Mouse (Mus musculus) neural tube, embryonic 12.5 days (tissue): Measurements from ENCODE around the gene Ptpre. TPM values are rescaled to one million over a fixed set of nuclear protein-coding genes. Genes with fewer than 3 reads are reported as not detected.
A peak's percentile ranks its signal among the peaks of the same experiment; 100 is the strongest.

Source experiments
- ATAC-seq: fragments of 200-750 bp; cut with Nextera tagmentation; 2 replicates; pipeline ENCODE4 v1.8.0; 2017; ENCODE audit warnings: low read depth, mild to moderate bottlenecking, moderate TSS enrichment, moderate library complexity; ENCODE audit not compliant: low FRiP score
- H3K27ac ChIP-seq: fragments of 300-500 bp; sonication (generic); 2 replicates; pipeline ENCODE4 v1.5.1; 2016
- H3K27me3 ChIP-seq: fragments of 300-500 bp; sonication (generic); replicated peaks from 2 replicates; pipeline ENCODE4 v1.6.1; 2016; ENCODE audit warnings: mild to moderate bottlenecking
- H3K36me3 ChIP-seq: fragments of 300-500 bp; sonication (generic); 2 replicates; pipeline ENCODE4 v1.6.1; 2016; ENCODE audit warnings: mild to moderate bottlenecking
- H3K4me1 ChIP-seq: fragments of 300-500 bp; sonication (generic); 2 replicates; pipeline ENCODE4 v1.6.1; 2016
- H3K4me2 ChIP-seq: fragments of 300-500 bp; sonication (generic); replicated peaks from 2 replicates; pipeline ENCODE4 v1.6.1; 2016; ENCODE audit warnings: mild to moderate bottlenecking
- H3K4me3 ChIP-seq: fragments of 300-500 bp; sonication (generic); 2 replicates; pipeline ENCODE4 v1.5.1; 2016
- H3K9ac ChIP-seq: fragments of 300-500 bp; sonication (generic); 2 replicates; pipeline ENCODE4 v1.6.1; 2016; ENCODE audit warnings: mild to moderate bottlenecking
- H3K9me3 ChIP-seq: fragments of 300-500 bp; sonication (generic); 2 replicates; pipeline ENCODE4 v1.6.1; 2016; ENCODE audit warnings: mild to moderate bottlenecking
- WGBS: fragments of 180-500 bp; shearing (Covaris S2); methylation state at CpG from one replicate; pipeline ENCODE4 v1.1.7; 2016; 5-methylcytosine and 5-hydroxymethylcytosine counted together
- polyA plus RNA-seq: library from polyadenylated mRNA; unstranded; fragments of >200 nt; fragmentation: Nextera tagmentation; extraction: Ambion mirVana; gene quantifications from 2 replicates; pipeline ENCODE4 v1.2.1, GENCODE M21; 2016

Ptpre gene
- polyA plus RNA-seq, 1 experiment from 2014 or later: 2.3 TPM

DNA sequence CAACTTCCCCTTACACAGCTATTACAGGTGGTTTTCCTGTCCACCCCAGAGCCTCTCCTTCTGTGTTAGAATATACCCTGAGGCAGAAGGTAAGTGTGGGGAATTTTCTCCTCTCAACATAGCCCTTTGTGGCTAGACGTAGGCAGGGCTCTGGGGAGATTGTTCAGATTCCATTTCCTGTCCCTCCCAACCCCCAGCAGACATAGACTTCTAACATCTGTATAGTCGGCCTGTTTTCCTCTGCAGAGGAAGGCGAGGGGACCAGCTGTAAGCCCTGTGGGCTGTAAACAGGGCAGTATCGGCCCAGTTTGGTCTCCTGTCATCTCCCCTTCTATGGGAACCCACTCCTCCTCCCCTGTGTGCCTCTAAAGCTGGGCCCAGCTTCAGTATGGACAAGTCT, 20.1 kb upstream of the Ptpre start:
- H3K4me2 ChIP-seq: no peak overlapping the region
- WGBS: 60% methylated on average over 4 of the region's 4 CpGs
- H3K27ac ChIP-seq: no peak overlapping the region
- H3K4me1 ChIP-seq: peaks cover 5% of the 10 kb centered on the region
- no peaks in the 10 kb centered on the region for H3K9me3 ChIP-seq
- no peak overlapping the region for H3K4me3 ChIP-seq
- no peaks in the 10 kb centered on the region for H3K27me3 ChIP-seq
- H3K9ac ChIP-seq: no peak overlapping the region
- ATAC-seq: no peak
- H3K36me3 ChIP-seq: no peaks in the 10 kb centered on the region

DNA sequence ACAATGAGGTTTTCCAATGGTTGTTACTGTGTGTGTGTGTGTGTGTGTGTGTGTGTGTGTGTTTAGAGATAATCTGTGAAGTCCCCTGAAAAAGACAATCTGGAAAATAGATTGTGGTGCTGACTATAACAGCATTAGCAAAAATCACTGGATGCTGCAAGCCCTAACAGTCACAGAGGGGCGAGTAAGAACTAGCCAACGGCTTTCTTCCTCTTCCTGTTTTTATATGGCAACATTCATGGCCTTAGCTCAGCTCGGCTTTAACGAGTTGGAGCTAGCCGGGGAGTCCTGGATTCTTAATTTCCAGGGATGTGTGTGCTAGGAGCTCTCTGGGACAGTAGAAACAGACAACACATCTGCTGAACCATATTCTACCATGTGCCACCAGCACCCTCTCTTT, 17.0 kb upstream of the Ptpre start:
- Histone ChIP-seq H3K4me1 (peaks cover 5% of the 10 kb centered on the region), H3K4me3 (no peak overlapping the region), H3K27me3 (no peaks in the 10 kb centered on the region), H3K36me3 (no peaks in the 10 kb centered on the region), H3K27ac (no peak overlapping the region), H3K9ac (no peak overlapping the region), H3K9me3 (no peaks in the 10 kb centered on the region), H3K4me2 (no peak overlapping the region)
- no peak for ATAC-seq
- 83% methylated on average over 5 of the region's 5 CpGs for WGBS

DNA sequence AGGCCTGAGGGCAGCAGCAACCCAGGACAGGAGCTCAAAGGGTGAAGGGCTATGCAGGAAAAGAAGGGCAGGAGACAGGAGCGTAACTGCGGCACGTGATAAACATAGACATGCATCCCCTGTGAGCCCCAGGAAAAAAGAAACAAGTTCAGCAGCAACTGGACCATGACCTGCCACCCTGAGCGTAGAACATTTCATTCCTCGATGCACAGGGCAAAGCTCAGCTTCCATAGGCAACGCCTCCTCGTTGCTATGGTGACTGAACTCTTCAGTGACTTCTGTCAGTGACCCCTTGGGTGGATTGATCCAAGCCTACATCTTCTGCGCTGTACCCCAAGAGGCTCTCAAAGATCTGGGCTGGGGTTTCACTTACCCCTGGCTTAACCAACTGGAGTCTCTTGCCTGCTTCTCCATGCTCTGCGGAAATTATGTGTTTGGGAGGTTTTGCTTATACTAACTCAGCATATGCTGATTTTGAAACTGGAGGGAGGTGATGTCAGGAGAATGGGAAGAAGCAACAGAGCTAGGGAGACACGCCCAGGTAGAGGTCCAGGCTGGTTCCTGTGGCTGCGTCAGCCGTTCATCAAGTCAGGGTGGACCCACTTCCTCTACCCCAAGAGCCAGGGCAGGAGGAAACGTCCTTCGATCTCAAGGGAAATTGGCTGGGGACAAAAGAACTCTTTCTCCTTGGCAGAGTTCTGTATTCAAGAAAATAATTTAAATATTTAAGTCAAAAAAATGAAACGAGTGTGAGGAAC, 15.3 kb upstream of the Ptpre start:
- no peaks in the 10 kb centered on the region for H3K36me3 ChIP-seq
- peaks cover 5% of the 10 kb centered on the region for H3K4me1 ChIP-seq
- ATAC-seq: no peak
- 61% methylated on average over 15 of the region's 15 CpGs for WGBS
- no peaks in the 10 kb centered on the region for H3K9me3 ChIP-seq
- H3K9ac ChIP-seq: no peak overlapping the region
- no peak overlapping the region for H3K4me2 ChIP-seq
- no peak overlapping the region for H3K27ac ChIP-seq
- H3K27me3 ChIP-seq: no peaks in the 10 kb centered on the region
- H3K4me3 ChIP-seq: no peak overlapping the region

DNA sequence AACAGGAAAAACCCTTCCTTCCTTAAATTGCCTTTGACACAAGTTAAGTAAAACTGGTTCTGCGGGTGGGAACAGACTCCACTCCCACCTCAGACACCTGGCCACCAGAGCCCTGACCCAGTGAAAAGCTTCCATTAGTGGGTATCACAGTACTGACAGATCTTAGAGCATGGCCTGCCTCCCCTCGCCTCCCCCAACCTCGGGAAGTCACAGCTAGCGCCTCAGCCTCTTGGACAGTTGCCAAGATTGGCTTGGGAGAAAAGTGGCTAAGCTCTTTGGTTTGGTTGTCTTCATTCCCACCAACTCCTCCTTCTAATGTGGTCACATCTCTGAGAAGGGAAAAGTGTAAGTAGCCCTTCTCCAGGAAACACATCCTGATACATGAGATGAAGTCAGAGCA, 13.3 kb upstream of the Ptpre start:
- no peak overlapping the region for H3K27ac ChIP-seq
- no peaks in the 10 kb centered on the region for H3K36me3 ChIP-seq
- no peak overlapping the region for H3K4me3 ChIP-seq
- peaks cover 5% of the 10 kb centered on the region for H3K4me1 ChIP-seq
- WGBS: 77% methylated on average over 4 of the region's 4 CpGs
- ATAC-seq: no peak
- no peaks in the 10 kb centered on the region for H3K27me3 ChIP-seq
- H3K9ac ChIP-seq: no peak overlapping the region
- H3K4me2 ChIP-seq: no peak overlapping the region
- H3K9me3 ChIP-seq: no peaks in the 10 kb centered on the region

DNA sequence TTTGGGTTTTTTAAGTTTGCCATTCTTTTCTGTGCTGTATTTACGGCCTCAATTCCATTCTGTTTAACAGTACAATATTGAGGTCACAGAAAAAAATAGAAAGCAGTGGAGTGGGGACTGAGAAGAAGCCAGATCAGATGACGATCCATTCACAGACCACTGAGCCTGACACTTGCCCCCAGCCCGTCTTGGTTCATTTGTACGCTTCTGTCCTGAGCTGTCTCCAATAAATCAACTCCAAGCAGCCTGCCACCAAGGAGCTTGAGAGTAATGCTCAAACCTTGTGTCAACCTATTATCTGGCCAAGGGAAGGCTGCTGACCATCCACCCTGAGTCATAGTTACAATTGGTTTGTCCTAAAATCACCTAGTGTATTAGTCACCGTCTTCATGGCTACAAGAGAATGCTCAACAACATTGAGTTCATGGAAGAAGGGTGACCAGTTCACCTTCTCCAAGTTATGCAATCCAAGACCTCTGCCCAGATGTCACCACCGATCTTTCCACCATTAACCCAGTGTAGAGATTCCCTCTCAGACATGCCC, 12.8 kb upstream of the Ptpre start:
- WGBS: 66% methylated on average over 6 of the region's 6 CpGs
- peaks cover 5% of the 10 kb centered on the region for H3K4me1 ChIP-seq

DNA sequence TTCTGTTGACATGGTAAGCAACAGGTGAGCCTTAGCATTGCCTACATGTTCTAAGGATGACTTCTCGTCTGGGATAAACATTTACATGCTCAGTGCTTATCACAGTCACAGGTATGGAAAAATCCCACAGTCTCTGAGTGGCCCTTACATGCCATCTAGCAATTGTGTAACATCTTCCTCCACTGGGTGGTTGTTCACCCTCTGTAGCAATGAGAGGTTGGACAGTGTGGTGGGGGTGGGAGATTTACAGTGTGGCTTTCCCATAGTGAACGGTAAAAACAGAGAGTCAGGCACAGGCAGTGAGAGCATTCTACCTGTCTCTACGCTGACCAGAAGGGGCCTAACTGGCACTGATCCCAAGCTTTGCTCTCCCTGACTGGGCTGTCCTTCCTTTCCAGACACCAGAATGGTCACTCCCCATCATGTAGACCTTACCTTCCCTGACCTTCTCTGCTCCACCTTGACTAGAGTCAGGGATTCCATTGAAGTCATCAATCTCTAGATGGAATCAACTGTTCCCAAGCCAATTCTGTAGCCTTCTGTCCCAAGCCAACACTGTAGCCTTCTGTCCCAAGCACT, 10.6 kb upstream of the Ptpre start:
- 87% methylated on average over 3 of the region's 3 CpGs for WGBS
- no peak for ATAC-seq
- Histone ChIP-seq H3K27me3 (no peaks in the 10 kb centered on the region), H3K4me1 (peaks cover 3% of the 10 kb centered on the region), H3K36me3 (no peaks in the 10 kb centered on the region), H3K27ac (no peak overlapping the region), H3K4me3 (no peak overlapping the region), H3K9ac (no peak overlapping the region), H3K4me2 (no peak overlapping the region), H3K9me3 (no peaks in the 10 kb centered on the region)

More for the DNA sequence above, 12.8 kb upstream of the Ptpre start:
- Histone ChIP-seq H3K27ac (no peak overlapping the region), H3K4me2 (no peak overlapping the region), H3K36me3 (no peaks in the 10 kb centered on the region), H3K9ac (no peak overlapping the region), H3K9me3 (no peaks in the 10 kb centered on the region), H3K27me3 (no peaks in the 10 kb centered on the region), H3K4me3 (no peak overlapping the region)
- ATAC-seq: no peak

DNA sequence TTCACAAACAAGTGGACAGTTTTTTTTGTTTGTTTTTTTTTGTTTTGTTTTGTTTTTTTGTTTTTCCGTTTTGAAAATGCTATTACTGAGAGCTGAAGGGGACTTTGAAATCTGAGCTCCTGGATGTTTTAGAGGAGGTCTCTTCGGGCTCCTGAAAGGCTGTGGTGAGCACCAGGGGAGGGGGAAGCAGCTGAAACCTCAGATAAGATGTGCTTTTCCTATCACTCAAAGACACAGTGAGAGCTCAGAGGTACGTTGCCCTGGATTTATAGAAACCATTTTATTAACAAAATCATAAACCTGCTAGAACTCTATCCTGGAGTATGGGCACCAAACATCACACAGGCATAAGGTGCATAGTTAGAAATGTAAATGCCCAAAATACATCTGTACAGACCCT, 10.1 kb upstream of the Ptpre start:
- no peak overlapping the region for H3K4me3 ChIP-seq
- H3K9me3 ChIP-seq: no peaks in the 10 kb centered on the region
- no peak overlapping the region for H3K9ac ChIP-seq
- WGBS: 64% methylated on average over 3 of the region's 3 CpGs
- H3K4me2 ChIP-seq: no peak overlapping the region
- no peak overlapping the region for H3K27ac ChIP-seq
- no peaks in the 10 kb centered on the region for H3K36me3 ChIP-seq
- ATAC-seq: no peak
- no peaks in the 10 kb centered on the region for H3K4me1 ChIP-seq
- no peaks in the 10 kb centered on the region for H3K27me3 ChIP-seq

DNA sequence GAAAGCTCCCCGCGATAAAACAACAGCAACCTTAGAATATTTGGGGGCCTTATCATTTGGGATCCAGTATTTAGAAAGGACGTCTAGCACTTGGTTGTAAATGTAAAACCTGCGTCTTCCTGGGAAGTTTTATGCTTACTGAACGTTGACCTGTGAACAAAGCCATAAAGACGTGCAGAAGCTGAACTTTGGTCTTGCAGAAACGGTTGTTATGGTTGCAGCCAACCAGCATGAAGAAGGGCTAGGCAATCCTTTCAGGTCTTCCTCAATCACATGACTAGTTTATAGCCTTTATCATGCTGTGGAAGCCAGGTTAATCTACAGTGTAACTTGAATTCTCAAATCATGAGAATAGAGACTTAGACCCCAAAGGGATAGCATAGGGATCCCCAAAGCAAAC, 8.8 kb upstream of the Ptpre start, which contains the start of gene Clrn3:
Gene Clrn3 (minus strand): TSS at position 140 of the 400 bp plus-strand sequence.
- Histone ChIP-seq H3K9ac (no peak within 1 kb of the TSS), H3K4me3 (no peak within 1 kb of the TSS), H3K9me3 (no peaks in the 10 kb centered on the region), H3K27ac (no peak within 1 kb of the TSS), H3K4me2 (no peak within 1 kb of the TSS), H3K4me1 (no peaks in the 10 kb centered on the region), H3K27me3 (no peaks in the 10 kb centered on the region), H3K36me3 (no peaks in the 10 kb centered on the region)
- 83% methylated on average over 7 of the region's 7 CpGs for WGBS
- ATAC-seq: no peak

DNA sequence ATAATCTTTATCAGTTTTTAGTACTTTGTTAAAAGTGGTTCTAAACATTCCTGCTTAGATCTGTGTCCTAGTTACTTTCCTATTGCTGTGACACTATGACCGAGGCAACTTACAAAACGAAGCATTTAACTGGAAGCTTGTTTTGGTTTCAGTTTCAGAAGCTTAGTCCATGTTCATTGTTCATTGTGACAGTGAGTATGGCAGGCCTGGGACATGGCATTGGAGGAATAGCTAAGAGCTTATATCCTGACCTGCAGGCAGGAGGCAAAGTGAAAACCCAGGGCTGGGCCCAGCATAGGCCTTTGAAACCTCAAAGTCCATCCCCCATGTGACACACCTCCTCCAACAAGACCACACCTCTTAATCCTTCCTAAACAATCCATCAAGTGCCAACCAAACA, 8.2 kb upstream of the Ptpre start:
- Histone ChIP-seq H3K9ac (no peak overlapping the region), H3K27me3 (no peaks in the 10 kb centered on the region), H3K36me3 (no peaks in the 10 kb centered on the region), H3K4me2 (no peak overlapping the region), H3K4me3 (no peak overlapping the region), H3K4me1 (no peaks in the 10 kb centered on the region), H3K9me3 (no peaks in the 10 kb centered on the region), H3K27ac (no peak overlapping the region)
- WGBS: 97% methylated on average over 2 of the region's 2 CpGs
- ATAC-seq: no peak

DNA sequence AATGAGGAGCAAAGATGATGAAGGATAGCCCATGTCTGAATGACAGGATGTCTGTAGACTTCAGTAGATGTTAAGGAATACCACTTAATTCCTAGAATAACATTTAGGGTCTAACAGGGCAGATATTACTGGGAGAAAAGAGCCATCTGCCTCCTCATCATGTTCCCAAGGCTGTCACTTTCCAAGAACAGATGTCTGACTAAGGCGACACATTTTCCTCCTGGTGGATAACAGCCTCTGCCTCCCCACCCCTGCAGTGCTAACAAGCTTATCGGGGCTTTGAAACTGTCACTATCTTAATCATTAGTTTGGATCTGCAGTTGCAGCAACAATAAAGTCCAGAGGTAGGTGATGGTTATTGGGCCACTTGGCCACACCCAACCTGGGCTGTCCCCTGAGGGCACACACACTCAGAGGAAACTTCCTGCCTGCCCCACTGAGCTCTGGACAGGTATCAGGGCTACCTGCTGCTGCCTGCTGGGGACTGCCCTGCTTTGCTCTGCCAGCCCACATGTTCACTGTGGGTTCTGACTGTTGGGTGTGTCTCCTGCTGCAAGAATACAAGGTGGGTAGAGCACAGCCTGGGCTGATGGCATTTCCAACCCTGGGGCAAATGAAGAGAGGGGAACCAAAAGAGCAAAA, 2.6 kb upstream of the Ptpre start:
- Histone ChIP-seq H3K4me2 (no peak overlapping the region), H3K27me3 (peaks cover 13% of the 10 kb centered on the region), H3K4me3 (no peak overlapping the region), H3K4me1 (peaks cover 5% of the 10 kb centered on the region), H3K27ac (no peak overlapping the region), H3K9me3 (no peaks in the 10 kb centered on the region), H3K9ac (no peak overlapping the region), H3K36me3 (no peaks in the 10 kb centered on the region)
- 62% methylated on average over 2 of the region's 2 CpGs for WGBS
- ATAC-seq: no peak

DNA sequence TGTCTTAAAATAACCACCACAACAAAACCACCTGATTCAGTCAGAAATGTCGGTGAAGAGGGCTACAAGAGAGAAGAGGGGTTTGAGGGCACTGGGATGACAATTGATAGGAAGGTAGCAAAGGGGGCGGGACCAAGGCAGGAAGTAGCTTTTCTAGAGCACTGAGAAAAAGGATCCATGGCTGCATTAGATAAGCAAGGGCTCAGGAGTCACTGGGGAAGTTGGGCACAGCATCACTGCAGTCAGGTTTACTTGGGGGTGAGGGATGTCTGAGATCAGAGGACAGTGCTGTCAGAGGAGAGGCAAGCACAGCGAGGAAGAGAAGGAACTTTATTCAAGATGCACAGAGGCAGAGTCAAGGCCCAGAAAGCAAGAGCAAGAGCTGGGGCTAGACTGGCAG, 1.4 kb upstream of the Ptpre start:
- Histone ChIP-seq H3K4me2 (no peak overlapping the region), H3K9ac (no peak overlapping the region), H3K4me1 (peaks cover 5% of the 10 kb centered on the region), H3K9me3 (no peaks in the 10 kb centered on the region), H3K27ac (no peak overlapping the region), H3K27me3 (peaks cover 22% of the 10 kb centered on the region), H3K4me3 (no peak overlapping the region), H3K36me3 (no peaks in the 10 kb centered on the region)
- WGBS: 85% methylated on average over 3 of the region's 3 CpGs
- ATAC-seq: no peak

DNA sequence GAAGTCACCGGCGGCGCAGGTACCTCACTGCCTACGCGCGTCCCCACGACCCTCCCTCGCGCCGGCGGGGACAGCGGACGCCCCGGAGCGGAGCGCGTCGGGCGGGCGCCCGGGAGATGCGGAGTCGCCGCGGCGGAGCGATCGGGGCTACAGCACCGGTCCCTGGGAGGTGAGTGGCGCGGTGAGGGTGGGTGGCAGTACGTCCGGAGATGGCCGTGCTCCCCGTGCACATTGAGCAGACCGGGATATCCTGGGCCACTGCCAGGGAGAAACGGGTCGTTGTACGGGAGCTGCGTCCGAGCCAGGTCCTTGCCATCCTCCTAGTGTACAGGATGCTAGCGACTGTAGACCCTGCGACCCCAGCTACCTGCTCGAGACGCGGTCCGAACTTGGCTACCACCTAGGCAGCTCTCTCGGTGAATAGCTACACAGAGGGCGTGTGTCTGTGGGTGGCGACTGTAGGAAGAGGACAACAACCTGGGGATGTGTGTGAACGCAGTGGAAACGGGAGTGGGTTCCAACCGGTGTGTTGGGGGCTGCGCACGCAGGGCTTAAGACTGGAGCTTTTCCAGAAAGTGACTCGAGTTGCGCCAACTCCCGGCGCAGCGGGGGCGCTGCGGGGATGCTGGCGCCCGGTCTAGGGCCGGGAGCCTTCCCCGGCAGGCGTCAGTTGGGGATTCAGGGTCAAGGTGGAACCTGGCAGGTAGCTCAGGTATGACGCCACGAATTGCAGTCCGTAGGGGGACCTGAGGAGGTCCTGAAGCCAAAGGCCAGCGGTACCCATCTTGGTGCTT, 864 bp downstream of the Ptpre start:
- Histone ChIP-seq H3K27ac (0 out of 2 replicates have a peak overlapping the region, but pooled peaks have one; percentile 53), H3K27me3 (peaks cover 22% of the 10 kb centered on the region), H3K9ac (peak overlapping the region; percentile 76), H3K4me2 (peak overlapping the region; percentile 97), H3K36me3 (no peaks in the 10 kb centered on the region), H3K4me3 (peak overlapping the region; percentile 62), H3K9me3 (no peaks in the 10 kb centered on the region), H3K4me1 (peaks cover 5% of the 10 kb centered on the region)
- WGBS: 2% methylated on average over 71 of the region's 71 CpGs
- ATAC-seq: peak; percentile 74; the same call in 1 of the 2 replicates
